Mouse (Mus musculus) lung, embryonic 15.5 days (tissue): ENCODE measurements around the gene Sbk3. TPM values are rescaled to one million over a fixed set of nuclear protein-coding genes. Genes with fewer than 3 reads are reported as not detected.

Source experiments
- ATAC-seq: fragments of 200-750 bp; cut with Nextera tagmentation; 2 replicates; pipeline ENCODE4 v1.8.0; 2017; ENCODE audit warnings: moderate number of reproducible peaks, borderline replicate concordance; ENCODE audit not compliant: low FRiP score, low TSS enrichment; ENCODE audit errors: extremely low read depth
- H3K27ac ChIP-seq: fragments of 300-500 bp; sonication (generic); 2 replicates; pipeline ENCODE4 v1.5.1; 2015; ENCODE audit warnings: moderate library complexity, mild to moderate bottlenecking, inconsistent platforms
- H3K27me3 ChIP-seq: fragments of 300-500 bp; sonication (generic); 2 replicates; pipeline ENCODE4 v1.6.1; 2015; ENCODE audit warnings: inconsistent platforms
- H3K36me3 ChIP-seq: fragments of 300-500 bp; sonication (generic); 2 replicates; pipeline ENCODE4 v1.6.1; 2015; ENCODE audit warnings: inconsistent platforms
- H3K4me1 ChIP-seq: fragments of 300-500 bp; sonication (generic); 2 replicates; pipeline ENCODE4 v1.6.1; 2015; ENCODE audit warnings: inconsistent platforms
- H3K4me2 ChIP-seq: fragments of 300-500 bp; sonication (generic); 2 replicates; pipeline ENCODE4 v1.6.1; 2015; ENCODE audit warnings: inconsistent platforms, mild to moderate bottlenecking, moderate library complexity
- H3K4me3 ChIP-seq: fragments of 300-500 bp; sonication (generic); 2 replicates; pipeline ENCODE4 v1.5.1; 2015; ENCODE audit warnings: mild to moderate bottlenecking, inconsistent platforms
- H3K9ac ChIP-seq: fragments of 300-500 bp; sonication (generic); 2 replicates; pipeline ENCODE4 v1.6.1; 2015; ENCODE audit warnings: inconsistent platforms
- H3K9me3 ChIP-seq: fragments of 300-500 bp; sonication (generic); 2 replicates; pipeline ENCODE4 v1.6.1; 2016; ENCODE audit warnings: inconsistent platforms
- WGBS: fragments of 180-500 bp; shearing (Covaris S2); methylation state at CpG from one replicate; pipeline ENCODE4 v1.1.7; 2015; 5-methylcytosine and 5-hydroxymethylcytosine counted together
- polyA plus RNA-seq: library from polyadenylated mRNA; unstranded; fragments of >200 nt; fragmentation: Nextera tagmentation; extraction: Ambion mirVana; gene quantifications from 2 replicates; pipeline ENCODE4 v1.2.1, GENCODE M21; 2015

Sbk3 gene
- polyA plus RNA-seq, 1 experiment from 2014 or later, result 0.52 TPM

DNA sequence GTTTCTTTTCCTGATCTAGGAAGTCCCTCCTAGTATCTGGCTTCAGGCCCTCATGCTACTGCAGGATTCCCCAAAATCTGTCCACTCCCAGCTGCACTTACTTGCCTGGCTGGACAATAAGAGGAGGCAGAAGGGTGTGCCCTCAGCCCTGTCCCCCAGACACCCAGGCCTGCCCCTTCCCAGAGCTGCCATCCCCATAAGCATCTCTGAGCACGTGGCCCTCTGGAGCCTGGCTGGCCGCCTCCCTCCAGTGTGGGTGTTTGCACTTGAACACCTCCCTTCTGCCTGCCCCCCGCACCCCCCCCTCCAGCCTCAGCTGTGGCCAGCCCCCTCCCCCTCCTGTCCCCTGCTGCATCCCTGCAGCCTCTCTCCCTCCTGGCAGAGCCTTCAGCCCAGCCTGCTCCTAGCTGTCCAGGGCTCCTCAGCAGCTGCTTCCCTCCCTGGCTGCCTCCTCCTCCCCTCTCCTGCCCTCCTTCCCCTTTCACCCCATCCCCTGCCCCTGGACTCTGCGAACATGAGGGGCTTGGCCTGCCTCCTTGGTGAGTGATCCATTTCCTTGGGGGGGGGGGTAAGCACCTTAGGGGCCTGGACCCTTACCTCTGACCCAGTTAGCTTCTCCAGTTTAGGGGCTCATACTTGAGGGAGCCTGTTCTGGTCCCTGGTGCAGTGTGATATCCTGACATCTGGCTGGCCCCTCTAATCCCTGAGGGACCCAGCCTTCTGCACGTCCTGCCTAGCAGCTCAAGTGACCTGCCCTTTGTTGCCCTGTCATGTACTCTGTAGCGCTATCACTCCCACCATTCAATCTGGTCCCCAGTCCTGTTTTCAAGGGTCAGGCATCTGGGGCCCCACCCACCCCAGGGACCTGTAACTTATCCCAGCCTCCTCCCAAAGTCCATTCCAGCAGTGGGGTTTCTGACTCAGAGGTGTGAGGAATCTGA lies 45.3 kb downstream of the Sbk3 start, which contains the start of gene Ssc5d:
Ssc5d (plus strand) TSS at position 345 of the 941 bp plus-strand sequence.
- peak; percentile 68 for ATAC-seq
- Histone ChIP-seq H3K4me3 (no peak within 1 kb of the TSS), H3K4me2 (peak within 1 kb of the TSS; percentile 65), H3K9me3 (no peaks in the 10 kb centered on the region), H3K27me3 (no peaks in the 10 kb centered on the region), H3K36me3 (peaks cover 5% of the 10 kb centered on the region; the same call in 1 of the 2 replicates), H3K4me1 (peaks cover 66% of the 10 kb centered on the region), H3K27ac (peak within 1 kb of the TSS; percentile 92), H3K9ac (no peak within 1 kb of the TSS)
- WGBS, result 18% methylated on average over 6 of the region's 6 CpGs

DNA sequence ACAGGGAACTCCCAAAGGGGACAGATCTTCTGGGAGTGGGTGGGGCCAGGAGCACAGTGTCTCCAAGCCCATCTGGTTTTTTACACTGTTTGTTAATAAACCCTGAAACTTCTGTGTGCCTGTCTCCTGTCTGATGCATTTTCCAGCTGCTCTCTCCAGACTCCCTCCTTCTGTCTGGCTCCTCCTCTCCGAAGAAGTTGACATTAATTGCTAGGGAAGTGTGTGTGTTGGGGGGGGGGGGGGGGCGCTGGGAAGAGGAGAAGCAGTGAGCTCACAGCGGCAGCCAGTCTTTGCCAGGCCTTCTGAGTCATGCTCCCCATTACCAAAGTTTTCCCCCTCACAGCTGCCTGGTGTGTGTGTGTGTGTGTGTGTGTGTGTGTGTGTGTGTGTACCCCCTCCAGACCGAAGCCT lies 46.1 kb downstream of the Sbk3 start:
- Histone ChIP-seq H3K27me3 (no peaks in the 10 kb centered on the region), H3K9ac (no peak overlapping the region), H3K4me3 (no peak overlapping the region), H3K4me2 (peak overlapping the region; percentile 65), H3K9me3 (no peaks in the 10 kb centered on the region), H3K4me1 (peaks cover 66% of the 10 kb centered on the region), H3K36me3 (peaks cover 13% of the 10 kb centered on the region), H3K27ac (peak overlapping the region; percentile 92)
- peak; percentile 72 for ATAC-seq
- 5% methylated on average over 4 of the region's 4 CpGs for WGBS

DNA sequence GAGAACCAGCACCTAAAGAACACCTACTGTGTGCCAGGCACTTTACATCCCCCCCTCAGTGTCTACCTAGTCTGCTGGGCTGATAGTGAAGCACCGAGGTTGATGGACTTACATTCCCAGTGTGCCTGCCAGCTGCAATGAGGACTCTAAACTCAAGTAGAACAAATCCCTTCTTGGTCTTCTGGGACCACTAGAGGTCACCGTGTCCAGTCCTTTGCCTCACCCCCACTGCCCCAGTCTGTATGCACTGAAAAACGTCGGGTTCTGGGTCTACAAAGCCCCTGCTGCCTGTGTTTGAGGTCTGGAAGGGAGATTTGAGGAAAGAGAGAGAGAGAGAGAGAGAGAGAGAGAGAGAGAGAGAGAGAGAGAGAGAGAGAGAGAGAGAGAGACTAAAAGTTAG lies 46.5 kb downstream of the Sbk3 start:
- peak overlapping the region; percentile 92 for H3K27ac ChIP-seq
- WGBS, result 3% methylated on average over 4 of the region's 4 CpGs
- no peak overlapping the region for H3K4me3 ChIP-seq
- no peaks in the 10 kb centered on the region for H3K27me3 ChIP-seq
- peak; percentile 0; the same call in 1 of the 2 replicates for ATAC-seq
- no peaks in the 10 kb centered on the region for H3K9me3 ChIP-seq
- H3K9ac ChIP-seq, result 0 out of 2 replicates have a peak overlapping the region, but pooled peaks have one; percentile 35
- H3K4me2 ChIP-seq, result peak overlapping the region; percentile 65
- H3K4me1 ChIP-seq, result peaks cover 66% of the 10 kb centered on the region
- peaks cover 17% of the 10 kb centered on the region for H3K36me3 ChIP-seq

DNA sequence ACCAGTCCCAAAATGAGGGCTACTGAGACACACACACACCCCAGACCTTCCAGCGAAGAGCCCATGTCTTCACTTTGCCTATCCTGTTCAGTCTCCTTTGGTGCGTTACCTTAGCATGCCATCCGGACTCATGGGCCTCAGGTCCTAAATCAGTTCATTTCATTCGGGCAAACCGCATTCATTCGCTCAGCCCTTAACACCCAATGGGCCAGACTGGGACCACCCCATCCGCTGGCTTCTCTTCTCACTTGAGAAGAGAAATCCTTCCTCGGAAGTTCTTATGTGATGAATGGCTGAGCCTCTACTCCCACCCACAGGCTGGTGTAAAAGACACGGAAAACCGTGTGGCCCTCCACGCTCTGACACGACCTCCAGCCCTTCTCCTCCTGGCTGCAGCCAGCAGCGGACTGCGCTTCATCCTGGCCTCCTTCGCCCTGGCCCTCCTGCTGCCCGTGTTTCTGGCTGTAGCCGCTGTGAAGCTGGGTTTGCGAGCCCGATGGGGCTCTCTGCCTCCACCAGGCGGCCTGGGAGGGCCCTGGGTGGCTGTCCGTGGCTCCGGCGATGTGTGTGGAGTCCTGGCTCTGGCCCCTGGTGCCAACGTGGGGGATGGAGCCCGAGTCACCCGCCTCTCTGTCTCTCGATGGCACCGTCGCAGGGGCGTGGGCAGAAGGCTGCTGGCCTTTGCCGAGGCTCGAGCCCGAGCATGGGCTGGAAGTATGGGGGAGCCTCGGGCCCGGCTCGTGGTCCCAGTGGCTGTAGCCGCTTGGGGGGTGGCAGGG lies 47.2 kb downstream of the Sbk3 start:
- Histone ChIP-seq H3K4me1 (peaks cover 66% of the 10 kb centered on the region), H3K27me3 (no peaks in the 10 kb centered on the region), H3K27ac (peak overlapping the region; percentile 92), H3K9ac (peak overlapping the region; percentile 35), H3K4me3 (peak overlapping the region; percentile 30), H3K9me3 (no peaks in the 10 kb centered on the region), H3K4me2 (peak overlapping the region; percentile 65), H3K36me3 (peaks cover 24% of the 10 kb centered on the region)
- ATAC-seq, result no peak
- WGBS, result 6% methylated on average over 37 of the region's 37 CpGs

DNA sequence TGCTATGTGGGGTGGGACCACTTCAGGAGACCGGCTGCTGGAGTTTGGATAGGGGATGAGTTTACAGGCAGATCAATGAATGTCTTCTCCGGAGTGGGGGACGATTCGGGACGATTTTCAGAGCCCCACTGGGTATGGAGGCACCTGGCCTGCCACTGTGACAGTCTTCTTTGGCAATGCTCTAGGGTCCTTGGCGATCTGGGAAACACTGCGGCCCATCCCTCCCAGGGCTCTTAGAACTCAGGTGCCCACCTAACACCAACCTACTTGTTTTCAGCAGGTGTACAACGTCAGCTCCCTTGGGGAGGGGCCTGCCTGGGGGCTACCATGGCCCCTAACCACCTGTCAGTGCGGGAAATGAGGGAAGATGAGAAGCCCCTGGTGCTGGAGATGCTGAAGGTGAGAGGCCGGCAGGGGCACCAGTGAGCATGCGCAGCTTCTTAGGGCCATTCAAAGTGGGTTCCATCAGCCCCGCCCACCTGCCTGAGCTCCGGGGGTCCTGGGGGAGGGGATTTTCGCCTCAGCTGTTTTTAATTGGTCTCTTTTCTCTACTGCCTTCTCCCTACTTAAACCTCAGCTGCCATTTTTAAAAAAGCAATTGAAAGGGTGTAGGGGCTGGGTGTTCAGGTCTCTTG lies 47.9 kb downstream of the Sbk3 start:
- Histone ChIP-seq H3K27me3 (no peaks in the 10 kb centered on the region), H3K9ac (peak overlapping the region; percentile 32), H3K36me3 (peaks cover 27% of the 10 kb centered on the region), H3K27ac (peak overlapping the region; percentile 92), H3K4me2 (peak overlapping the region; percentile 65), H3K9me3 (no peaks in the 10 kb centered on the region), H3K4me1 (peaks cover 66% of the 10 kb centered on the region), H3K4me3 (peak overlapping the region; percentile 30)
- no peak for ATAC-seq
- WGBS, result 1% methylated on average over 14 of the region's 14 CpGs

GRCm38 (mm10) chr7:4922508-4922907 lies 48.5 kb downstream of the Sbk3 start:
- H3K27me3 ChIP-seq, result no peaks in the 10 kb centered on the region
- peaks cover 60% of the 10 kb centered on the region for H3K4me1 ChIP-seq
- H3K27ac ChIP-seq, result no peak overlapping the region
- H3K36me3 ChIP-seq, result peaks cover 27% of the 10 kb centered on the region
- peak overlapping the region; percentile 32 for H3K9ac ChIP-seq
- H3K9me3 ChIP-seq, result no peaks in the 10 kb centered on the region
- no peak for ATAC-seq
- H3K4me2 ChIP-seq, result peak overlapping the region; percentile 65
- 1% methylated on average over 14 of the region's 14 CpGs for WGBS
- peak overlapping the region; percentile 30 for H3K4me3 ChIP-seq

- Histone ChIP-seq H3K27me3 (no peaks in the 10 kb centered on the region), H3K4me3 (peak within 1 kb of the TSS; percentile 30), H3K4me1 (peaks cover 57% of the 10 kb centered on the region), H3K4me2 (peak within 1 kb of the TSS; percentile 65), H3K36me3 (peaks cover 27% of the 10 kb centered on the region), H3K9me3 (no peaks in the 10 kb centered on the region), H3K9ac (peak within 1 kb of the TSS; percentile 32), H3K27ac (peak within 1 kb of the TSS; percentile 70)
- ATAC-seq, result no peak
- WGBS, result 30% methylated on average over 8 of the region's 8 CpGs
Measured at GRCm38 (mm10) chr7:4921824-4922482, 49.0 kb downstream of the Sbk3 start, which contains the start of gene Nat14. Gene Nat14 (plus strand): TSS chr7:4922028.

GRCm38 (mm10) chr7:4920976-4921823 lies 49.8 kb downstream of the Sbk3 start:
- Histone ChIP-seq H3K9ac (no peak overlapping the region), H3K4me1 (peaks cover 57% of the 10 kb centered on the region), H3K4me3 (no peak overlapping the region), H3K36me3 (peaks cover 27% of the 10 kb centered on the region), H3K27ac (peak overlapping the region; percentile 70), H3K4me2 (peak overlapping the region; percentile 12; the same call in 1 of the 2 replicates), H3K9me3 (no peaks in the 10 kb centered on the region), H3K27me3 (no peaks in the 10 kb centered on the region)
- no peak for ATAC-seq
- 54% methylated on average over 23 of the region's 23 CpGs for WGBS

- Histone ChIP-seq H3K27ac (peak overlapping the region; percentile 70), H3K9ac (no peak overlapping the region), H3K4me1 (peaks cover 53% of the 10 kb centered on the region), H3K4me2 (no peak overlapping the region; the same call in 1 of the 2 replicates), H3K9me3 (no peaks in the 10 kb centered on the region), H3K4me3 (no peak overlapping the region), H3K27me3 (no peaks in the 10 kb centered on the region), H3K36me3 (peaks cover 27% of the 10 kb centered on the region)
- ATAC-seq, result no peak
- 90% methylated on average over 19 of the region's 19 CpGs for WGBS
Measured at GRCm38 (mm10) chr7:4920496-4920895, 50.5 kb downstream of the Sbk3 start.

DNA sequence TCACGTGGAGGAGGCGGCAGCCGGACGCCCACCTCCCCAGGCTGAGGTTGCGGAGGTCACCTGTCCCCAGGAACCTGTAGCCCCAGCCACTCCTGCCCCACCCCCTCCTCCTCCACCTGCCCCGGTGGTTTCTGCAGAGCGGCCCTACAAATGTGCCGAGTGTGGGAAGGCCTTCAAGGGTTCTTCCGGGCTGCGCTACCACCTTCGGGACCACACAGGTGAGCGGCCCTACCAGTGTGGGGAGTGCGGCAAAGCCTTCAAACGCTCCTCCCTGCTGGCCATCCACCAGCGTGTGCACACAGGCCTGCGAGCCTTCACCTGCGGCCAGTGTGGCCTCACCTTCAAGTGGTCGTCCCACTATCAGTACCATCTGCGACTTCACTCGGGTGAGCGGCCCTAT lies 51.0 kb downstream of the Sbk3 start:
- H3K4me2 ChIP-seq, result no peak overlapping the region
- H3K36me3 ChIP-seq, result peaks cover 27% of the 10 kb centered on the region
- no peaks in the 10 kb centered on the region for H3K27me3 ChIP-seq
- no peak overlapping the region for H3K9ac ChIP-seq
- H3K9me3 ChIP-seq, result no peaks in the 10 kb centered on the region
- no peak overlapping the region for H3K27ac ChIP-seq
- 82% methylated on average over 21 of the region's 21 CpGs for WGBS
- H3K4me3 ChIP-seq, result no peak overlapping the region
- peaks cover 48% of the 10 kb centered on the region for H3K4me1 ChIP-seq
- no peak for ATAC-seq
